Mouse (Mus musculus): ENCODE results near the gene 4933416C03Rik.

The 4933416C03Rik gene

GRCm38 (mm10) chr10:116113867-116114474, at the start of gene 4933416C03Rik:
4933416C03Rik (minus strand) TSS chr10:116113917.
- DNase-seq (ENCODE audit: low spot score): no peak

- no peak for DNase-seq (ENCODE audit: low spot score)
Observed at GRCm38 (mm10) chr10:116162338-116162737, 48.6 kb upstream of the 4933416C03Rik start.

GRCm38 (mm10) chr10:116156699-116157098, 43.0 kb upstream of the 4933416C03Rik start:
- DNase-seq (ENCODE audit: low spot score): no peak

GRCm38 (mm10) chr10:116154707-116155106, 41.0 kb upstream of the 4933416C03Rik start:
- no peak for DNase-seq (ENCODE audit: low spot score)

GRCm38 (mm10) chr10:116146091-116146490, 32.4 kb upstream of the 4933416C03Rik start:
- DNase-seq (ENCODE audit: low spot score): no peak

GRCm38 (mm10) chr10:116143684-116144083, 30.0 kb upstream of the 4933416C03Rik start:
- no peak for DNase-seq (ENCODE audit: low spot score)

GRCm38 (mm10) chr10:116140226-116140625, 26.5 kb upstream of the 4933416C03Rik start:
- no peak for DNase-seq (ENCODE audit: low spot score)

- DNase-seq (ENCODE audit: low spot score): no peak
Observed at GRCm38 (mm10) chr10:116135187-116135586, 21.5 kb upstream of the 4933416C03Rik start.

GRCm38 (mm10) chr10:116132233-116132632, 18.5 kb upstream of the 4933416C03Rik start:
- DNase-seq (ENCODE audit: low spot score): no peak

- no peak for DNase-seq (ENCODE audit: low spot score)
Observed at GRCm38 (mm10) chr10:116131223-116131622, 17.5 kb upstream of the 4933416C03Rik start.

- no peak for DNase-seq (ENCODE audit: low spot score)
Observed at GRCm38 (mm10) chr10:116130401-116130800, 16.7 kb upstream of the 4933416C03Rik start.

- DNase-seq (ENCODE audit: low spot score): no peak
Observed at GRCm38 (mm10) chr10:116125364-116125763, 11.6 kb upstream of the 4933416C03Rik start.

GRCm38 (mm10) chr10:116123808-116124207, 10.1 kb upstream of the 4933416C03Rik start:
- DNase-seq (ENCODE audit: low spot score): no peak

- no peak for DNase-seq (ENCODE audit: low spot score)
Observed at GRCm38 (mm10) chr10:116121463-116121862, 7.7 kb upstream of the 4933416C03Rik start.

- DNase-seq (ENCODE audit: low spot score): no peak
Observed at GRCm38 (mm10) chr10:116117060-116117459, 3.3 kb upstream of the 4933416C03Rik start.

GRCm38 (mm10) chr10:116115881-116116677, 2.4 kb upstream of the 4933416C03Rik start:
- DNase-seq (ENCODE audit: low spot score): no peak

GRCm38 (mm10) chr10:116112868-116113267, 849 bp downstream of the 4933416C03Rik start:
- DNase-seq (ENCODE audit: low spot score): no peak

GRCm38 (mm10) chr10:116108730-116109129, 5.0 kb downstream of the 4933416C03Rik start:
- DNase-seq (ENCODE audit: low spot score): no peak

GRCm38 (mm10) chr10:116108176-116108575, 5.5 kb downstream of the 4933416C03Rik start:
- no peak for DNase-seq (ENCODE audit: low spot score)

- DNase-seq (ENCODE audit: low spot score): no peak
Observed at GRCm38 (mm10) chr10:116098470-116098869, 15.2 kb downstream of the 4933416C03Rik start.

GRCm38 (mm10) chr10:116096466-116096865, 17.3 kb downstream of the 4933416C03Rik start:
- no peak for DNase-seq (ENCODE audit: low spot score)

- DNase-seq (ENCODE audit: low spot score): no peak
Observed at GRCm38 (mm10) chr10:116083965-116084364, 29.8 kb downstream of the 4933416C03Rik start.

GRCm38 (mm10) chr10:116080841-116081240, 32.9 kb downstream of the 4933416C03Rik start:
- no peak for DNase-seq (ENCODE audit: low spot score)
